Mouse (Mus musculus) kidney, postnatal 25 days (tissue): Measurements from ENCODE around the gene Tmem141.

Experiments used
- DNase-seq, 2 experiments: peaks; one replicate each; pipeline ENCODE4 v3.0.0; 2021; ENCODE audit warnings: mixed read lengths in 2 of 2

Gene Tmem141

GRCm38 (mm10) chr2:25621229-25622200, at the start of gene Tmem141:
Gene Tmem141, minus strand, starts transcription at chr2:25622005.
- DNase-seq: peak; percentile 95 to 97

- DNase-seq: no peak
Observed at GRCm38 (mm10) chr2:25666516-25666915, 44.7 kb upstream of the Tmem141 start.

GRCm38 (mm10) chr2:25664125-25664524, 42.3 kb upstream of the Tmem141 start:
- DNase-seq: no peak

- peak; percentile 56 to 67 for DNase-seq
Observed at GRCm38 (mm10) chr2:25663511-25663910, 41.7 kb upstream of the Tmem141 start.

- DNase-seq: no peak
Observed at GRCm38 (mm10) chr2:25661245-25661970, 39.6 kb upstream of the Tmem141 start.

GRCm38 (mm10) chr2:25660279-25660678, 38.5 kb upstream of the Tmem141 start:
- no peak for DNase-seq

GRCm38 (mm10) chr2:25657652-25658051, 35.8 kb upstream of the Tmem141 start, which contains the start of gene Lcn5:
Gene Lcn5, plus strand, starts transcription at chr2:25657952.
- no peak for DNase-seq

GRCm38 (mm10) chr2:25657246-25657645, 35.4 kb upstream of the Tmem141 start:
- peak in 1 of 2 experiments; percentile 24 for DNase-seq

- no peak for DNase-seq
Observed at GRCm38 (mm10) chr2:25656691-25657090, 34.9 kb upstream of the Tmem141 start.

GRCm38 (mm10) chr2:25654502-25654901, 32.7 kb upstream of the Tmem141 start:
- no peak for DNase-seq

GRCm38 (mm10) chr2:25652902-25653301, 31.1 kb upstream of the Tmem141 start, which contains the start of gene Lcn8:
Gene Lcn8, plus strand, starts transcription at chr2:25653120.
- DNase-seq: no peak

GRCm38 (mm10) chr2:25639890-25640289, 18.1 kb upstream of the Tmem141 start:
- DNase-seq: peak in 1 of 2 experiments; percentile 56

GRCm38 (mm10) chr2:25634046-25634445, 12.2 kb upstream of the Tmem141 start:
- DNase-seq: no peak

GRCm38 (mm10) chr2:25633616-25634015, 11.8 kb upstream of the Tmem141 start:
- DNase-seq: no peak

- peak; percentile 51 to 76 for DNase-seq
Observed at GRCm38 (mm10) chr2:25628738-25629137, 6.9 kb upstream of the Tmem141 start.

- no peak for DNase-seq
Observed at GRCm38 (mm10) chr2:25627811-25628210, 6.0 kb upstream of the Tmem141 start, which contains the start of gene Fcna. Gene Fcna, minus strand, starts transcription at chr2:25628030.

- no peak for DNase-seq
Observed at GRCm38 (mm10) chr2:25625986-25626385, 4.2 kb upstream of the Tmem141 start.

GRCm38 (mm10) chr2:25620852-25621228, 965 bp downstream of the Tmem141 start:
- no peak for DNase-seq

- DNase-seq: no peak
Observed at GRCm38 (mm10) chr2:25620386-25620785, 1.4 kb downstream of the Tmem141 start.

GRCm38 (mm10) chr2:25617578-25617977, 4.2 kb downstream of the Tmem141 start, which contains the start of gene Ccdc183:
Gene Ccdc183, minus strand, starts transcription at chr2:25617678.
- DNase-seq: no peak

- DNase-seq: no peak
Observed at GRCm38 (mm10) chr2:25616398-25616797, 5.4 kb downstream of the Tmem141 start.

- no peak for DNase-seq
Observed at GRCm38 (mm10) chr2:25608671-25609070, 13.1 kb downstream of the Tmem141 start.
